Mouse (Mus musculus) lung, postnatal 4 days (tissue): ENCODE measurements around the gene Pof1b.

ENCODE experiments used
- DNase-seq, 2 experiments: peaks; one replicate each; pipeline ENCODE4 v3.0.0; 2021

Gene Pof1b

DNA sequence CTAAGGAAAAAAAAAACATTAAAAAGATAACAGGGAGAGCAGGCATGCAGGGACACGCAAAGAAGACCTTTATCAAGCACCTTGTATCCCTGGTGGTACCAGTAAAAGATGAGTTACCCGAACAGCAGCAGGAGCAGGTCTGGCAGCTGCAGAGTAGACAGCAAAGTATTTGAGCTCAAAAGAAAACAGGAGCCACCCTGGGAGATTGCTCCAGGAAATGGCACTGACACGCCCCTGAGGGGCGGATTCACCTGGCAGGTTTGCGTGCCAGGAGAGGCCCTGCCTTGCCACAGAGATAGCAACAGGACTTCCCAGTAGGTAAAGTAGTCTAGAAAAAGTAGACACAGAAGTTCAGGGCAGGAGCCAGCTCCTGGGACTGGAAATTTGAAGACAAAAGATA is at the start of gene Pof1b:
Pof1b (minus strand) TSS at position 144 of the 400 bp plus-strand sequence.
- peak in 1 of 2 experiments; percentile 38 for DNase-seq

- no peak for DNase-seq
Measured at GRCm38 (mm10) chrX:112716587-112716986, 18.1 kb upstream of the Pof1b start.

GRCm38 (mm10) chrX:112694392-112694791 is 4.1 kb downstream of the Pof1b start:
- DNase-seq, result no peak

- no peak for DNase-seq
Measured at GRCm38 (mm10) chrX:112680605-112681004, 17.8 kb downstream of the Pof1b start.

GRCm38 (mm10) chrX:112675525-112675924 is 22.9 kb downstream of the Pof1b start:
- no peak for DNase-seq

DNA sequence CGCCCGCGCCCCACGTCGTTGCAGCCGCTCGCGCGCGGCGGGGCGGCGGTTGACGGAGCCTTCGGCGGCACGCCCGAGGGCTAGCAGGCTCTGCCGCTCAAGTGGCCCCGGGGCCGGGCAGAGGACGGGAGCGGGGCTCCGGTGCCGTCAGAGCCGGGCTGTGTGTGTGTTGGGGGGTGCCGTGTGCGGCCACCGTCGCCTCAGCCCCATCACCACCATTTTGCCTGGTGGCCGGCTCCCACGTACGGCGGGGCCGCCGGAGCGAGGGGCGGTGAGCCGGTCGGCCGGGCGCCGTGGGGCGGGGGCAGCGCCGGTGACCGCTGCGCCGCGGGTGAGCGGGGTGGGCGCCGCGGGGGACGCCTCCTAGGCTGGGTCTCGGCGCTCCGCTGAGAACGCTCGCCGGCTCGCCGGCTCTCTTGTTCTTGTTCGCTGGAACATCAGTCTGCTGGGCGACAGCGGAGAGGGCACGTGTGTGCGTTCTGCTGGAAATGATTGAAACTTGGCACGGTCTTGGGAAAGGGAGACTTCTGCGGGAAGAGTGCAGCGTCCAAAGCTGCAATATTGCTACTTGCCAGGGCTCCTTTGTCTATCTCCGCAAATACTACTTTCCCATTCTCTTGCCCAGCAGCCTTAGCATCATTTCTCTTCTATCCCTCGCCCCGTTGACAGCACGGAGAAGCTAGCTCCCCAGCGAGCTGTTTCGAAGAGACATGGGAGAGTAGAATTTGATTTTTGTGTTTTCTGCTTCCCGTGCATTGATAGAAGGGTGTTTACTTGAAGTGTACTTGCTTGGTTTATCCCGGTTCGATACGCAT is 96.9 kb downstream of the Pof1b start:
- peak; percentile 32 to 46 for DNase-seq

DNA sequence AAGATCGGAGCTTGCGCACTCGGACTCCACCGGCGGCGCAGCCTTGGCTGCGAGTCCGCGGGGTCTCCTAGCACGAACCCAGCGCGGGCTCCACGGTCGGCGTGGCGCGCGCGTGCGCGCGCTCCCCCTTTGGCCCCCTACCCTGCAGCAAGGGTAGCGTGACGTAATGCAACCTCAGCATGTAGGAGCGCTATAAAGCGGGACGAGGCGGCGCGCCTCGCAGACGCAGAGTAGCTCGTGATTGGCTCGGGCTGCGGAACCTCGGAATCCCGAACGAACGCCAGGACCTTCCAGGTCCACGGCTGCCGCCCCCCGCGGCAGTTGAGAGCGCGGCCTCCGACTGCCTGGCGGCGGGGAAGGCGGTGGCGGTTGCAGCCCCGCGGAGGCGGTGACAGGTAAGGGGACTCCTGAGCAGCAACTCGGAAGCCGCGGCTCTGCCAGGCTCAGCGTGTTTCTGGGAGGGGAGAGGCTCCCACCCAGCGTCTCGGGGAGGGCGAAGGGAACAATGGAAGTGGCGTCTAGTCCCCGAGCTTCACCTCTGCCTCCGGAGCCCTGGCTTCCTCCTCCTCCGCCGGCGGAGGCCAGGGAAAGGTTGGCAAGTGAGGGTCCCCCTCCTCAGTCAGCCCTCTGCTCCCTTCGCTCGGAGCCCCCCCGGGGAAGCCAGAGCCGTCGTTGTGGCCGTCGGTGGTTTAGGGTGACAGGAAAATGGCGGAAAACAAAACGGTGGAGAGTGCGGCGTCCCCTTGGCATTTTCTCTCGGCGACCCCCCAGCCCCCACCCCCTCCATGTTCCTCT is 97.7 kb downstream of the Pof1b start, which contains the start of gene Zfp711:
Zfp711 (plus strand) TSS at position 16 of the 795 bp plus-strand sequence.
- DNase-seq, result peak; percentile 73 to 87
